Mouse (Mus musculus) thymus, adult 2 months (tissue): ENCODE data around the gene Vhl. TPM values are rescaled to one million over a fixed set of nuclear protein-coding genes. Genes with fewer than 3 reads are reported as not detected.

ENCODE experiments used
- DNase-seq: peaks from one replicate; pipeline ENCODE4 v3.0.0; 2021
- H3K27ac ChIP-seq: fragments of 200-500 bp; 2 replicates; pipeline ENCODE4 v1.5.1; 2012; ENCODE audit warnings: low read length, control low read depth; ENCODE audit not compliant: control insufficient read depth, insufficient read depth
- H3K27me3 ChIP-seq: fragments of 200-500 bp; 2 replicates; pipeline ENCODE4 v1.6.1; 2012; ENCODE audit warnings: mild to moderate bottlenecking, low read length, moderate library complexity, mixed read lengths; ENCODE audit not compliant: control insufficient read depth, insufficient read depth
- H3K36me3 ChIP-seq: fragments of 200-500 bp; 2 replicates; pipeline ENCODE4 v1.6.1; 2012; ENCODE audit warnings: mild to moderate bottlenecking, low read length, moderate library complexity; ENCODE audit not compliant: control insufficient read depth, insufficient read depth
- H3K4me1 ChIP-seq: fragments of 200-500 bp; replicated peaks from 2 replicates; pipeline ENCODE4 v1.6.1; 2012; ENCODE audit warnings: low read length; ENCODE audit not compliant: control insufficient read depth, insufficient read depth
- H3K4me3 ChIP-seq: fragments of 200-500 bp; 2 replicates; pipeline ENCODE4 v1.5.1; 2012; ENCODE audit warnings: mild to moderate bottlenecking, low read length, control low read depth, moderate library complexity; ENCODE audit not compliant: control insufficient read depth, insufficient read depth
- CTCF ChIP-seq: fragments of 200-500 bp; IDR thresholded peaks from 2 replicates; pipeline ENCODE4 v1.5.1; 2012; ENCODE audit warnings: mild to moderate bottlenecking, control low read depth, low read length, moderate library complexity, borderline replicate concordance; ENCODE audit not compliant: control insufficient read depth, poor library complexity, insufficient read depth; ENCODE audit errors: extremely low read depth
- POLR2A ChIP-seq: fragments of 200-500 bp; IDR thresholded peaks from 2 replicates; pipeline ENCODE4 v1.6.1; 2012; ENCODE audit warnings: mild to moderate bottlenecking, low read length, control low read depth, moderate library complexity; ENCODE audit not compliant: control insufficient read depth, poor library complexity, insufficient read depth; ENCODE audit errors: extremely low read depth
- WGBS: fragments of 180-500 bp; shearing (Covaris S2); methylation state at CpG from one replicate; pipeline ENCODE4 v1.1.7; 2018; 5-methylcytosine and 5-hydroxymethylcytosine counted together
- polyA plus RNA-seq: library from polyadenylated mRNA; depleted of rRNA; stranded (reverse); fragments of >200 nt; gene quantifications from 2 replicates; pipeline ENCODE4 v1.2.3, GENCODE M21; 2012; rRNA removed

The Vhl gene
- polyA plus RNA-seq, 1 experiment, result 37.9 TPM

- H3K4me1 ChIP-seq, result peaks cover 5% of the 10 kb centered on the region; the same call in 1 of the 2 replicates
- WGBS, result 62% methylated on average over 14 of the region's 14 CpGs
- no peaks in the 10 kb centered on the region for H3K27me3 ChIP-seq
- DNase-seq, result no peak
- H3K36me3 ChIP-seq, result no peaks in the 10 kb centered on the region
- no peak overlapping the region for H3K4me3 ChIP-seq
- no peak overlapping the region for H3K27ac ChIP-seq
- TF ChIP-seq POLR2A (no peak), CTCF (no peak)
These were observed 53.4 kb downstream of the Vhl start for GRCm38 (mm10) chr6:113677070-113677734.

- no peaks in the 10 kb centered on the region for H3K27me3 ChIP-seq
- peaks cover 5% of the 10 kb centered on the region; the same call in 1 of the 2 replicates for H3K4me1 ChIP-seq
- no peak overlapping the region for H3K27ac ChIP-seq
- no peak for DNase-seq
- TF ChIP-seq POLR2A, result no peak
- no peak for TF ChIP-seq CTCF
- H3K36me3 ChIP-seq, result no peaks in the 10 kb centered on the region
- H3K4me3 ChIP-seq, result no peak overlapping the region
- WGBS, result 97% methylated on average over 14 of the region's 14 CpGs
These were observed 54.7 kb downstream of the Vhl start for GRCm38 (mm10) chr6:113678246-113679012.

GRCm38 (mm10) chr6:113679993-113680566 lies 56.3 kb downstream of the Vhl start:
- Histone ChIP-seq H3K27ac (no peak overlapping the region), H3K27me3 (no peaks in the 10 kb centered on the region), H3K4me1 (peaks cover 5% of the 10 kb centered on the region; the same call in 1 of the 2 replicates), H3K36me3 (no peaks in the 10 kb centered on the region), H3K4me3 (no peak overlapping the region)
- 78% methylated on average over 9 of the region's 9 CpGs for WGBS
- DNase-seq, result no peak
- TF ChIP-seq CTCF, result no peak
- no peak for TF ChIP-seq POLR2A

Other genes starting within 250 kb of the Vhl start
- gene Tada3, start 246.1 kb upstream of the Vhl start, polyA plus RNA-seq, result 31.6 and 32.6 TPM in 2 replicates
- 118 and 120 TPM in 2 replicates for gene Arpc4, start 245.8 kb upstream of the Vhl start, polyA plus RNA-seq
- 38.4 and 43.1 TPM in 2 replicates for gene Ttll3, start 234.7 kb upstream of the Vhl start, polyA plus RNA-seq
- gene Rpusd3, start 204.6 kb upstream of the Vhl start, polyA plus RNA-seq, result 81.6 and 94.5 TPM in 2 replicates
- gene Cidec, start 188.2 kb upstream of the Vhl start, polyA plus RNA-seq, result 103 and 116 TPM in 2 replicates
- gene Jagn1, start 181.4 kb upstream of the Vhl start, polyA plus RNA-seq, result 69.6 and 75.5 TPM in 2 replicates
- gene Il17re, start 165.5 kb upstream of the Vhl start, polyA plus RNA-seq, result 22.8 and 32.5 TPM in 2 replicates
- 14.3 and 15.4 TPM in 2 replicates for gene Il17rc, start 152.5 kb upstream of the Vhl start, polyA plus RNA-seq
- gene Creld1, start 140.7 kb upstream of the Vhl start, polyA plus RNA-seq, result 15.2 and 16.1 TPM in 2 replicates
- gene Prrt3, start 122.0 kb upstream of the Vhl start, polyA plus RNA-seq, result 0.16 and 0.28 TPM in 2 replicates
- 54.5 and 59.7 TPM in 2 replicates for gene Emc3, start 92.3 kb upstream of the Vhl start, polyA plus RNA-seq
- gene Fancd2, start 92.3 kb upstream of the Vhl start, polyA plus RNA-seq, result 13.3 and 17.4 TPM in 2 replicates
- not detected in 2 replicates for gene Fancd2os, start 23.2 kb upstream of the Vhl start, polyA plus RNA-seq
- gene Brk1, start 19.2 kb upstream of the Vhl start, polyA plus RNA-seq, result 197 and 243 TPM in 2 replicates
- gene Irak2, start 14.5 kb downstream of the Vhl start, polyA plus RNA-seq, result 16.5 and 17.8 TPM in 2 replicates
- 35.2 and 35.7 TPM in 2 replicates for gene Tatdn2, start 73.1 kb downstream of the Vhl start, polyA plus RNA-seq
- gene Ghrl, start 95.9 kb downstream of the Vhl start, polyA plus RNA-seq, result 1.8 and 2.0 TPM in 2 replicates
- gene Sec13, start 116.8 kb downstream of the Vhl start, polyA plus RNA-seq, result 163 and 167 TPM in 2 replicates